Mouse (Mus musculus): Measurements from ENCODE around the gene Tubgcp5.

Gene Tubgcp5

DNA sequence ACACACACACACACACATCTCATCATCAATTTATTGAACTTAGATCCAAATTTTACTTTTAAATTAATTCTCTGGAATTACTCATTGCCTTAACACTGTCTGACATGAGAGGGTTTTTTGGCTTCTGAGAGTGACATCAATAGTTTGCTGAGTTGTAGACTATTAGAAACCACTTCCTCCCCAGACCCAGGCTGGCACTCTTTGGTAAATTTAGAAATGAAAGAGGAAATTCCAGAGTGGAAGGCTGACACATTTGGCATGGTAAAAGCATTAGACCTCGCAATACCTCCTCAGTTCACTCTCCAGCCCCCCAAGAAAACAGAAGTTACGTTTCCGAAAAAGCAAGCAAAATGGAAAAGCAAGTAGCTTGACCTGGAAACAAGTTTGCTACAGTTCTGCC is 58.8 kb downstream of the Tubgcp5 start:
- no peak for DNase-seq (ENCODE audit: low read depth)

DNA sequence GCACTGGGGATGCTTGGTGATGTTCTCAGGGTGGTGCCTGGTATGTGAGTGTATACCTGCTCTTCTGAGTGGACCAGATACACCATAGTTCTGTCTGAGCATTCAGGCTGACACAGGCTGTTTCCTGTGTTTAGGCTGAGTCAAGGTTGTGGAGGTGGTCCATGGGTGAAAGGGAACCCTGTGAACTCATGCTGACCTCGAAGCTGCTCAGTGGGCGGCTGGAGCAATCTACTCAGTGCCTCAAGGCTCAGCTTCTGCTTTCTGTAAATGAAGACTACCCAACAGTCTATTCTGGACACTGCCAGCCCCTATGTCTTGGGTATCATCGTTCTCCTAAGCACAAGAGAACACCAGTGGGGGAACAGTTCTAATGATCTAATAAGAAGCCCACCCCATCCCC is 61.6 kb downstream of the Tubgcp5 start:
- no peak for DNase-seq (ENCODE audit: low read depth)

DNA sequence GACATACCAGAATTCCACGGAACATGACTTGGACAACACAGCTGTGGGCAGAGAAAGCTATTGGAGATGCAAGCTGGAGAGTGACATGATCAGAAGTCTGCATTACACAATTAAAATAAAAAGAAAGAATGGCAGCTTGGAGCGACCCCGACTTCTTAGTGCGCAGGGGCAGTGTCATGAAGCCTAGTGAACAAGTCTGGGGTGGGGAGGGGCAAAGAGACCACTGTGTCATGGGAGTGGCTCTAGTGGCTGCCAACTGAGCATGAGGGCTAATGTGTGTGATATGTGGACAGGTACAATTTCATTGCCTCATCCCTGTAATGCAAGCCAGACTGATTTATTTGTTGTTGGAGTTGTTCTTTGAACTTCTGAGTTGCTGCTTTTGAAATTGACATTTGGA is 62.8 kb downstream of the Tubgcp5 start:
- no peak for DNase-seq (ENCODE audit: low read depth)

DNA sequence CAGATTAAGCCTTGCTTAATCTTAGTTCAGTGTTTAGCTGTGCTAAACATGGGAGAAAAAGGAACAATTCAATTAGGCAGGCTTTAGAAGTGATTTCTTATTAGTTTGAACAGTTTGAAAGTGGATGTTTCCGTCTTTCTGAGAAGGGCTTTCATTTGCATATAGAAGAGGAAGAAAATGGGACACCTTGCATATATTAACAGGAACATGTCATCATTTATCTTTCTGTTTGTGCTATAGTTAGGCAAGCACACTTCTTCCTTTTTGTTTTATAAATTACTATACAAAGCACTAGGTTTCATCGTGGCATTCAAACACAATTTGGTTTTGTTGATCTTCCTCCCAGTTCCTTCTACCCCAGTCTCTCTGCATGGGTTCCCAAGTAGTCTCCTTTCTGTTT is 63.8 kb downstream of the Tubgcp5 start:
- DNase-seq (ENCODE audit: low read depth), result no peak

DNA sequence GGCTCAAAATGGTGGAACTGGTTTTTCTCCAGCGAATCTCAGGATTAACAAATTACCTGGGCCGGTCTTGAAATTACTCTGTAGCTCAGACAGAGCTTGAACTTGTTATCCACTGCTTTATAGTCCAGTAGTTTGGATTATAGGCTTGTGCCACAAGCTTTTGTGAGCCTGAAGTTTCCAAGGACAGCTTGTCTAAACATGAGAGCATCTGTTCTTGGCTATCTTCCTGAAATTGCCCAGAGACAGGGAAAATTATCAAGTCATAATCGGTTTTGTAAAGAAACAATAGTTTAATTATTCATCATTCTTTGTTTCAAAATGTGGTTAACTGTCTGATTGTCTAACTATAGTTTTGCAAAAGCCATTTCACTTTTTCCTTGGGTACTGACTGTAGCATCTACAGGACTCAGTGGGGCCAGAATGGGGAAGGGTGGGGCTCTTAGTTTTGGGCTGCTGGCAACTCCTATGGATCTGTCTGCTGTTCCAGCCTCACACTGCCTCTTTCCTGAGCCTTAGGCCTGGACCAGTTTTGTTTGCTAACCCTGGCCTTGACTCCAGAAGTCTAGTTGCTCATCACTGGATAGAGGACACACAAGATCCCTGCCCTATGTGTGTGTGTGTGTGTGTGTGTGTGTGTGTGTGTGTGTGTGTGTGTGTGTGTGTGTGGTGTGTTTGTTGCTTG is 65.0 kb downstream of the Tubgcp5 start:
- no peak for DNase-seq (ENCODE audit: low read depth)

DNA sequence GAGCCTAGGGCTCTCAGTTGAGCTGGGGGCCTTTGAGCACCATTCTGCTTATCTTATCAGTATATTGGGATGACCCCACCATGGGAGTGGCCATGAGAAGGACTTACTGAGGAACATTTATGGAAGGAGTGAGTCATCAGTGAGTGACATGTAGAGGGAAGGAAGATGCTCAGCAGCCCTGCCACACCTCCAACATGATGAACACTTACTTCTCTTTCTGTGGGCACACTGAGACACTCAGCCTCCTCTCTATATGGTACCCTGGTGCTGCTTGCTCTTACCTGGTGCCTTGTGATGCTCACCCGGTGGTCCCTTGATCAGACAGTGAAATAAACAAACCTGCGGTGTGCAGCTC is 65.5 kb downstream of the Tubgcp5 start:
- DNase-seq (ENCODE audit: low read depth), result no peak

DNA sequence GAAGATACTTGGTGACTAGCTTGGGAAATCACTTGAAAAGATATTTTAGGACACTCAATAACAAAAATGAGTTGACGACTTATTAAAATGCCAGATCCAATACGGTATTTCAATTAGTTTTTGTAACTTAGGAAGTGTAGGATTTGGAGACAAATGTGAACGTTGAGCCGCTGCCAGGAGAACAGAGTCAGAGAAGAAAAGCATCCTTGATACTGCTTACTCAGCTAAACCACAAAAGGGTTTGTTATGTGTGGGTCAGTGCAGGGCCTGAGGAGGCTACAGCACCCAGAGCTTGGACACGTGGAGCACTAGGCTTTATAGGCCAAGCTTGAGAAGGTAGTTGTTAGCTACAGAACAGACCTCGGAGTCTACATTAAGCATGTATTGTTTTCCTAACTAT is 66.0 kb downstream of the Tubgcp5 start:
- no peak for DNase-seq (ENCODE audit: low read depth)

DNA sequence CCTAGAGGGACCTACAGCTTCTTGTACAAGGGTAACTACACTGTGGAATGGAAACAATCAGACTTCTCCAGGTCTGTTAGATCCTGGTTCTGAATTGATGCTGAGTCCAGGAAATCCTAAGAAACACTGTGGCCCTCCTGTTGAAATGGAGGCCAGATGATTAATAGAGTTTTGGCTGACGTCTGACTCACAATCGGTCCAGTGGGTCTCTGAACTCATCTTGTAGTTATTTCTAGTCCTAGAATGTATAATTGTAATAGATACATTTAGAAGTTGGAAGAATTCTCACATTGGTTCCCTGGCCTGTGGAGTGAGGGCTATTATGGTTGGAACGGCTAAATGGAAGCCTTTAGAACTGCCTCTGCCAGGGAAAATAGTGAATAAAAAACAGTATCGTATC is 67.2 kb downstream of the Tubgcp5 start:
- no peak for DNase-seq (ENCODE audit: low read depth)

DNA sequence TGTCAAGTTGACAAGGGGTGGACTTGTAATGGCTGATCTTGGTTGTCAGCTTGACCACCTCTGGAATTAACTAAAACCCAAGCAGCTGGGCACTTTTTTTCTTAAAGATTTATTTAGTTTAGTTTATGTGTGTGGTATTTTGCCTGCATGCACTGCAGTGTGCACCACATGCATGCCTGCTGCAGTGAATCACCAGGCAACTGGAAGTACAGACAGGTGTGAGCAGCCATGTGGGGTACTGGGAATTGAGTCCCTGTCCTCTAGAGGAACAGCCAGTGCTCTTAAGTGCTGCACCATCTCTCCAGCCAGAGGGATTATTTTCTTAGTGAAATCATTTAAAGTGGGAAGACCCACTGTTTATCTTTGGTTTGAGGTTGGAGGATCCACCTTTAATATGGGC is 71.1 kb downstream of the Tubgcp5 start:
- DNase-seq (ENCODE audit: low read depth), result no peak

DNA sequence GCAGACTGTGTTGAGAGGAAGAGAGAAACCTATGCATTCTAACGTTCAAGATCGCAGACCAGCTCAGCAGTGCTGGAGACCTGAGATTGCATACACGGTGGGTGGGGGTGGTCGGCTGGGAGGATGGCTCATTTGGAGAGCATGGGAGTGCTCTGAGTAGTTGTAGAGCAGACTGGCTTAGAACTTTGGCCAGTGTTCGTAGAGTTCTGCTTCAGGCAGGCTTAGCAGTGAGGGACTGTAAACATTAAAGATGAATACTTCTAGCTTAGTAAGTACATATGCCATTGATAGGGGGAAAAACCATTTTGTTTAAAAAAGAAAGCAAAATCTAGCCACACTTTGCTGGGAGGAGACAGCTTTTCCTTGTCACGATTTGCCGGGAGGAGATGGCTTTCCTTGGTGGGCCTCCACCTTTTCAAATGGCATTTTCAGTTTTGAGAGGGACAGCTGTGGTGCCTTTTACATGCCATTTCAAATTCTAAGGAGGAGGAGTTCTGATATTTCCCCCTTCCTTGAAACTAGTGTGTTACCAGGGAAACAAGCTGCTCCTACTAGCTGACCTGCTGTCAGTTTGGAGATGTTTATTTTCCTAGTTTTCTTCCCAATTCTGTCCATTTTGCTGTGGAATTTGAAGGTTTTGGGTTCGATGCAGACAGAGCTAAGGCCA is 71.9 kb downstream of the Tubgcp5 start:
- no peak for DNase-seq (ENCODE audit: low read depth)

DNA sequence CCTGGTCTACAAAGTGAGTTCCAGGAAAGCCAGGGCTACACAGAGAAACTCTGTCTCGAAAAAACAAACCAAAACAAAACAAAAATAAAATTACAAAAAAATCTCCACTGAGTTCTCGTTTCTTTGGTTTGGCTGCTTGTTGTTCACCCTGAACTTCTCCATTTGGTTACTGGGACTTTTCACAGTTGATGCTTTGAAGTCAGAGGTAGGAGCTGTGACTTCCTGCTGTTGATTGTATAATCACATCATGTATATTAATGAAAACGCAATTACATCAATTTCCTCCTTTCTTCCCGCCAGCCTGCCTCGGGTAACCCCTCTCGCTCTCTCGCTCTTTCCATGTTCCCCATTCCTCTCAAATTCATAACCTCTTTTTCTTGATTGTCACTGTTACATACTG is 74.3 kb downstream of the Tubgcp5 start:
- no peak for DNase-seq (ENCODE audit: low read depth)

DNA sequence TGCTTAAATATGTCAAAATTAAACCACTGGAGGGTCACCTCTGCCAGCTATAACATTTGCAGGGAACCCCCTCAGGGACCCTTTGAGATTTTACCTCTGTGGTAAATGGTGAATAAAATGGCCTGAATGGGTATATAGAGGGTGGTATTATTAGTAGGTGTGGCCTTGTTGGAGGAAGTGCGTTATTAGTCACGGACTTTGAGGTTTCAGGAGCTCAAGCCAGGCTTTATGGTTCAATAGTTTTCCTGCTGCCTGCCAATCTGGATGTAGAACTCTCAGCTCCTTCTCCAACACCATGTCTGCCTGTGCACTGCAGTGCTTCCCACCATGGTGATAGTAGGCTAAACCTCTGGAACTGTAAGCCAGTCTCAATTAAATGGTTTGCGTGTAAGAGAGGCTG is 75.3 kb downstream of the Tubgcp5 start:
- DNase-seq (ENCODE audit: low read depth), result no peak

DNA sequence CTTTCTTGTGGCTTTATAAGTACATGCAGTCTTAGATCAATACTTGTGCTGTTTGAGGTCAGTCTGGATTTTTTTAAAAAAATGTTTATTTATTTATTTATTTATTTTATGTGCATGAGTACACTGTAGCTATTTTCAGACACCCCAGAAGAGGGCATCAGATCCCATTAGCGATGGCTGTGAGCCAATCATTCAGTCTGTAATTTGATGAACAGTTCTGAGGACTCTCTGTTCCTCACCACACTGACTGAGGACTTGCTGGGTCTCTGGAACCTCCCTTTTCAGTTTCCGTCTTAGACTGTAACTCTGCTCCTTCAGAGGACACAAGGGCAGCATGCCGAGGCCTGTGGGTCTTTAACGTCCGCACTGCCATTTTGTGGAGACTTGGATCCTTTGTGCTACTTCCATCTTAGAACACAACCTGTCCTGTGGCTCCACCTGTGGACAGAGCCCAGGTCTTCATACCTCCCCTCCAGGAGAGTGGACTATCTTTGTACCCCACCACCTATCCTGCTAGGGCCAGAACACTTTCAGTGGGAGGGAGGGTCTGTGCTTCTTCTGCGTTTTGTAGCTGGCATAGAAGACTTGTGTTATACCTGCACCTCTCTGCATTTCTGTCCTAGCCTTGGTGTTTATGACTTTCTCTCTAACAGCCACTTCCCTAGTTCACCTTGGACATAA is 76.5 kb downstream of the Tubgcp5 start:
- DNase-seq (ENCODE audit: low read depth), result no peak

DNA sequence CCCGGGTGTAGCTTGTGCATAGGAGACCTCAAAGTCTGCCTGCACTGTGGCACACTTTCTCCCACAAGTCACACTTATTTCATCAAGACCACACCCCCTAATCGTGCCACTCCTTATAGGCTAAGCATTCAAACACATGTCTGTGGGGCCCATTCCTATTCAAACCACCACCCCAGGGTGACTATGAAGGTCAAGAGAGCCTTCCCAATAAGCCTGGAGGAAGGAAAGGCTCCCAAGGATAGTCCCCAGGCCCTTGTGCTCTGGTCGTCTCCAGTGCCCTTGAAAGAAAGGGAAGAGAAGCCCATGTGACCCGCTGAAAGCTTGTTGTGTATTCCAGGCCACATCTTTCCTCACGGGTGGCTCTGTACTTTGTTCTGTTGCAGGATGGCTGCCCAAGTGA is 77.5 kb downstream of the Tubgcp5 start:
- no peak for DNase-seq (ENCODE audit: low read depth)

DNA sequence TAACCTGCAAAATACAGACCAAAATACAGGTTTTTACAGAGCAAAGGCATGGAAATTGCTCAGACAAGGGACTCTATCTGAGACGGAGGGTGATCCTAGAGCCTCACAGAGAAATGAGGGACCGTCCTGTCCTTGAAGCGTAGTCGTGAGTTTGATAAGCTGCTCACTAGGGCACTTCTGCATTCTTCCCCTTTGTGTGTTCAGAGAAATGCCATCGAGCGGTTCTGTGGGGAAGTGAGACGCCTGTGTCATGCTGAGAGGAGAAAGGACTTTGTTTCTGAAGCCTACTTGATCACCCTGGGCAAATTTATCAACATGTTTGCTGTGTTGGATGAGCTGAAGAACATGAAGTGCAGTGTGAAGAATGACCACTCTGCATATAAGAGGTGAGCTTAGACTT is 80.7 kb downstream of the Tubgcp5 start:
- DNase-seq (ENCODE audit: low read depth), result no peak

DNA sequence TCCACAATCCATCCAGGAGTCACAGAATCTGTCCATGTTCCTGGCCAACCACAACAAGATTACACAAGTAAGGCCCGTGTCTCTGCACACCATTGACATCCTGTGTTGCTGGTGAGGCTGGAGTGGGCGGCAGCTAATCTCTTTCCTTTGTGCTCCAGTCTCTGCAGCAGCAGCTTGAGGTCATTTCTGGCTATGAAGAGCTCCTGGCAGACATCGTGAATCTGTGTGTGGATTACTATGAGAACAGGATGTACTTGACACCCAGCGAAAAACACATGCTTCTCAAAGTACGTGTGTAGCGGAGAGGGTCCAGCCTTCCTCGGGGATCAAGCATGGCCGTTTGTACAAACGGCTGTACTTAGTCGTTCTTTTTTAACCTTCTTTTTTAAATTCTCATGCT is 83.8 kb downstream of the Tubgcp5 start:
- DNase-seq (ENCODE audit: low read depth), result no peak

DNA sequence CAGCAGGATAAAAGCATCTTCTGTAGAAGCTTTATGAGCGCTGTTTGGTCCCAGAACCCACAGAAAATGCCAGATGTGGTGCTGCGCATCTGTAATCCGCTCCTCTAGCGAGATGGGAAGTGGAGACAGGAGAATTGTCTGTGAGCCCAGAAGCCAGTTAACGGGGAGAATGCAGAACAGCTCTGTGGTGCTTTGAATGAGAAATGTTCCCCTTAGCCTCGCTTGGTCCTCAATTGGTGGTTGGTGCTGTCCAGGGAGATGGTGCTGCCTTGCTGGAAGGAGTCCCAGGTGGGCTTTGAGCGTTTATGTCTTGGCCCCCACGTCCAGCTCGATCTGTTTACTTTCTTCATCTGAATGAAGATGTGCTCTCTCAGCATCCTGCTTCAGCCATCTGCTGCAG is 86.9 kb downstream of the Tubgcp5 start:
- DNase-seq (ENCODE audit: low read depth), result no peak

All from c-Kit-positive CD71-positive TER-119-negative erythroid progenitor cells, embryonic 14.5 days (primary cell).